Mouse (Mus musculus) brain, embryonic 14.5 days (tissue): Measurements from ENCODE around the gene Btbd8.

Experiments
- CTCF ChIP-seq: fragments of 200-500 bp; IDR thresholded peaks from 2 replicates; pipeline ENCODE4 v1.5.1; 2012; ENCODE audit warnings: inconsistent platforms, mild to moderate bottlenecking, moderate library complexity, borderline replicate concordance; ENCODE audit not compliant: insufficient read depth, insufficient read length; ENCODE audit errors: extremely low read depth
- POLR2A ChIP-seq: fragments of 200-500 bp; IDR thresholded peaks from 2 replicates; pipeline ENCODE4 v1.6.1; 2012; ENCODE audit warnings: mild to moderate bottlenecking, inconsistent platforms, borderline replicate concordance; ENCODE audit not compliant: poor library complexity, insufficient read depth, insufficient read length, severe bottlenecking; ENCODE audit errors: extremely low read depth

DNA sequence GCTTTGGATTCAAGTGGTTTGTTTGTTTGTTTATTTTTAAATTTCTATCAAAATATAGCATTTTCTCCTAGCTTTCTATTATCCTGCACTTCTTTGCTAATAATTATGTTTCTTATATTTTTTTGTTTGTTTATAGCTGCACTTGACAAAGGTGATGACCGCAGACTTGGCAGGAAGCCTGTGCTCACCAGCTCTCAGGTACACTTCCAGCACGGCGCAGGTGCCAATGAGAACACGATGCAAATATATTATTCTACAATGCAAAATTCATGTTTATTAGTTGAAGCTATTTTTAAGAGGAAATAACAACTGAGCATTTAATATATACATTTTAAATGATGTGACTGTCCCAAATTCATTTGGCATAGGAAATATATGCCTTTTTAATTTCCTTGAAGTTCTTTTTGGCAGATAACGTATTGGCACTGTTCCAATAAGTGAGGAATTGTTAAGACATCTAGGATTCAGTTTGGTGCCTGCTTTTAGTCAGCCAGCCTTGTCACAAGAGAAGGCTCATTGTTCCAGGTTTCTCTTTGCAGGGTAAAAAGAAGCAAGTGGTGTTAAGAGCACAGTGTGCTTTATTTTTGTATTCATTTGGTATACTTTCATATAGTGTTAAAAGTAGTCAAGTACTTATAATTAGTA lies 62.2 kb downstream of the Btbd8 start:
- TF ChIP-seq CTCF (no peak), POLR2A (no peak)
